Mouse (Mus musculus) lung, postnatal 0 days (tissue): Measurements from ENCODE around the gene Mroh3. TPM values are rescaled to one million over a fixed set of nuclear protein-coding genes. Genes with fewer than 3 reads are reported as not detected.

Experiments
- ATAC-seq: fragments of 200-750 bp; cut with Nextera tagmentation; 2 replicates; pipeline ENCODE4 v1.8.0; 2017; ENCODE audit warnings: moderate library complexity
- DNase-seq: peaks from one replicate; pipeline ENCODE4 v3.0.0-alpha.2; 2016; ENCODE audit warnings: low spot score
- H3K27ac ChIP-seq: fragments of 300-500 bp; sonication (generic); 2 replicates; pipeline ENCODE4 v1.5.1; 2014; ENCODE audit warnings: antibody characterized with exemption, mild to moderate bottlenecking, low read length, mixed read lengths
- H3K27me3 ChIP-seq: fragments of 300-500 bp; sonication (generic); replicated peaks from 2 replicates; pipeline ENCODE4 v1.6.1; 2014; ENCODE audit warnings: low read length, mixed read lengths; ENCODE audit not compliant: insufficient read depth
- H3K36me3 ChIP-seq: fragments of 300-500 bp; sonication (generic); 2 replicates; pipeline ENCODE4 v1.6.1; 2014; ENCODE audit warnings: low read length, mixed read lengths; ENCODE audit not compliant: insufficient read depth
- H3K4me1 ChIP-seq: fragments of 300-500 bp; sonication (generic); 2 replicates; pipeline ENCODE4 v1.6.1; 2014; ENCODE audit warnings: antibody characterized with exemption, low read depth, low read length, mixed read lengths; ENCODE audit not compliant: insufficient read depth
- H3K4me2 ChIP-seq: fragments of 300-500 bp; sonication (generic); replicated peaks from 2 replicates; pipeline ENCODE4 v1.6.1; 2014; ENCODE audit warnings: low read depth, mild to moderate bottlenecking, low read length, moderate library complexity, mixed read lengths
- H3K4me3 ChIP-seq: fragments of 300-500 bp; sonication (generic); 2 replicates; pipeline ENCODE4 v1.5.1; 2014; ENCODE audit warnings: low read depth, low read length
- H3K9ac ChIP-seq: fragments of 300-500 bp; sonication (generic); replicated peaks from 2 replicates; pipeline ENCODE4 v1.6.1; 2014; ENCODE audit warnings: low read depth, mild to moderate bottlenecking
- H3K9me3 ChIP-seq: fragments of 300-500 bp; sonication (generic); 2 replicates; pipeline ENCODE4 v1.6.1; 2016; ENCODE audit warnings: low read length, mixed read lengths
- CTCF ChIP-seq: IDR thresholded peaks from 2 replicates; pipeline ENCODE4 v1.5.1; 2016; ENCODE audit warnings: antibody characterized with exemption, mild to moderate bottlenecking
- EP300 ChIP-seq: IDR thresholded peaks from 2 replicates; pipeline ENCODE4 v1.6.1; 2016; ENCODE audit warnings: antibody characterized with exemption, mild to moderate bottlenecking, control low read depth
- WGBS: fragments of 180-500 bp; shearing (Covaris S2); extraction: QIAGEN DNeasy Blood & Tissue Kit; methylation state at CpG from one replicate; pipeline ENCODE4 v1.1.7; 2014; 5-methylcytosine and 5-hydroxymethylcytosine counted together
- polyA plus RNA-seq: library from polyadenylated mRNA; unstranded; fragments of >200 nt; fragmentation: Nextera tagmentation; extraction: Ambion mirVana; gene quantifications from 2 replicates; pipeline ENCODE4 v1.2.1, GENCODE M21; 2015

The Mroh3 gene
- 0.18 TPM in 1 of 2 replicates, not detected in the other for polyA plus RNA-seq

- H3K27me3 ChIP-seq = no peaks in the 10 kb centered on the region
- H3K9ac ChIP-seq = no peak within 1 kb of the TSS
- ATAC-seq (peak; percentile 57; the same call in 1 of the 2 replicates), DNase-seq (peak; percentile 70)
- no peaks in the 10 kb centered on the region for H3K36me3 ChIP-seq
- no peak within 1 kb of the TSS for H3K4me3 ChIP-seq
- 45% methylated on average over 3 of the region's 3 CpGs for WGBS
- H3K4me1 ChIP-seq = no peaks in the 10 kb centered on the region
- H3K27ac ChIP-seq = no peak within 1 kb of the TSS
- no peak within 1 kb of the TSS for H3K4me2 ChIP-seq
- H3K9me3 ChIP-seq = no peaks in the 10 kb centered on the region
- TF ChIP-seq CTCF = peak; percentile 78
- TF ChIP-seq EP300 = no peak
Observed at GRCm38 (mm10) chr1:136212803-136213202, at the start of gene Mroh3. Gene Mroh3 (minus strand): TSS chr1:136212828.

GRCm38 (mm10) chr1:136260635-136261238 is 48.1 kb upstream of the Mroh3 start, which contains the start of gene Gpr25:
Gene Gpr25 (minus strand): TSS chr1:136260873.
- 23% methylated on average over 14 of the region's 28 CpGs for WGBS

GRCm38 (mm10) chr1:136259893-136260634 is 47.4 kb upstream of the Mroh3 start:
- H3K27me3 ChIP-seq = peaks cover 34% of the 10 kb centered on the region
- H3K9me3 ChIP-seq = no peaks in the 10 kb centered on the region
- H3K27ac ChIP-seq = no peak overlapping the region
- no peaks in the 10 kb centered on the region for H3K36me3 ChIP-seq
- ATAC-seq = peak; percentile 73
- H3K4me2 ChIP-seq = peak overlapping the region; percentile 93
- H3K9ac ChIP-seq = no peak overlapping the region
- H3K4me3 ChIP-seq = peak overlapping the region; percentile 47
- TF ChIP-seq CTCF = no peak; the same call in 1 of the 2 replicates
- no peak for TF ChIP-seq EP300
- H3K4me1 ChIP-seq = peaks cover 10% of the 10 kb centered on the region
- under 1% methylated on average over 81 of the region's 95 CpGs for WGBS
- DNase-seq = peak; percentile 47

More at GRCm38 (mm10) chr1:136260635-136261238, 48.1 kb upstream of the Mroh3 start, which contains the start of gene Gpr25:
- Histone ChIP-seq H3K4me2 (peak within 1 kb of the TSS; percentile 93), H3K9me3 (no peaks in the 10 kb centered on the region), H3K4me1 (peaks cover 10% of the 10 kb centered on the region), H3K36me3 (no peaks in the 10 kb centered on the region), H3K9ac (no peak within 1 kb of the TSS), H3K4me3 (peak within 1 kb of the TSS; percentile 47), H3K27me3 (peaks cover 34% of the 10 kb centered on the region), H3K27ac (no peak within 1 kb of the TSS)
- DNase-seq (no peak), ATAC-seq (0 out of 2 replicates have a peak, but pooled peaks have one; percentile 4)
- TF ChIP-seq CTCF (no peak), EP300 (no peak)

GRCm38 (mm10) chr1:136259543-136259892 is 46.9 kb upstream of the Mroh3 start:
- no peak for TF ChIP-seq CTCF
- no peak for TF ChIP-seq EP300
- Histone ChIP-seq H3K27me3 (peaks cover 34% of the 10 kb centered on the region), H3K36me3 (no peaks in the 10 kb centered on the region), H3K4me1 (peaks cover 10% of the 10 kb centered on the region), H3K4me2 (peak overlapping the region; percentile 93), H3K9ac (no peak overlapping the region), H3K4me3 (peak overlapping the region; percentile 47), H3K27ac (no peak overlapping the region), H3K9me3 (no peaks in the 10 kb centered on the region)
- DNase-seq (no peak), ATAC-seq (no peak)
- 2% methylated on average over 16 of the region's 16 CpGs for WGBS

- Histone ChIP-seq H3K27me3 (peaks cover 34% of the 10 kb centered on the region), H3K27ac (no peak overlapping the region), H3K9ac (no peak overlapping the region), H3K4me2 (no peak overlapping the region), H3K4me1 (peaks cover 10% of the 10 kb centered on the region), H3K4me3 (no peak overlapping the region), H3K9me3 (no peaks in the 10 kb centered on the region), H3K36me3 (no peaks in the 10 kb centered on the region)
- DNase-seq (no peak), ATAC-seq (no peak)
- 56% methylated on average over 9 of the region's 9 CpGs for WGBS
- no peak for TF ChIP-seq EP300
- no peak for TF ChIP-seq CTCF
Observed at GRCm38 (mm10) chr1:136258495-136258894, 45.9 kb upstream of the Mroh3 start.

- Histone ChIP-seq H3K4me2 (no peak overlapping the region), H3K9me3 (no peaks in the 10 kb centered on the region), H3K9ac (no peak overlapping the region), H3K27ac (no peak overlapping the region), H3K4me1 (peaks cover 10% of the 10 kb centered on the region), H3K4me3 (no peak overlapping the region), H3K27me3 (peaks cover 26% of the 10 kb centered on the region), H3K36me3 (no peaks in the 10 kb centered on the region)
- 55% methylated on average over 8 of the region's 8 CpGs for WGBS
- ATAC-seq = no peak
- TF ChIP-seq CTCF = no peak
- no peak for TF ChIP-seq EP300
- no peak for DNase-seq
Observed at GRCm38 (mm10) chr1:136255657-136256056, 43.0 kb upstream of the Mroh3 start.
